Mouse (Mus musculus): ENCODE results near the gene Pik3cg.
"Not testable (repeated sequence)": the region's sequence is repeated elsewhere in the genome, so short reads cannot be mapped to it uniquely, and the experiment has no call there.

- TF ChIP-seq FLI1 (IDR thresholded peaks at IDR 0.05; ENCODE audit: low read length); GATA1 (IDR thresholded peaks at IDR 0.05; ENCODE audit: borderline replicate concordance, low read length): not testable (repeated sequence)
These were observed 30.7 kb upstream of the Pik3cg start for GRCm38 (mm10) chr12:32239134-32239533.

All from megakaryocyte, embryonic 14.5 days (primary cell).